Mouse (Mus musculus) kidney, postnatal 0 days (tissue): Measurements from ENCODE around the gene Ech1. TPM values are rescaled to one million over a fixed set of nuclear protein-coding genes. Genes with fewer than 3 reads are reported as not detected.

Experiments
- ATAC-seq: fragments of 200-750 bp; cut with Nextera tagmentation; replicated peaks from 2 replicates; pipeline ENCODE4 v1.8.0; 2017; ENCODE audit warnings: low read depth, moderate number of reproducible peaks, moderate TSS enrichment, moderate library complexity; ENCODE audit not compliant: low FRiP score
- DNase-seq: peaks from one replicate; pipeline ENCODE4 v3.0.0-alpha.2; 2016; ENCODE audit warnings: low spot score
- H3K27ac ChIP-seq: fragments of 300-500 bp; sonication (generic); 2 replicates; pipeline ENCODE4 v1.5.1; 2014; ENCODE audit warnings: mild to moderate bottlenecking
- H3K27me3 ChIP-seq: fragments of 300-500 bp; sonication (generic); 2 replicates; pipeline ENCODE4 v1.6.1; 2014; ENCODE audit warnings: low read length, mixed read lengths; ENCODE audit not compliant: insufficient read depth
- H3K36me3 ChIP-seq: fragments of 300-500 bp; sonication (generic); 2 replicates; pipeline ENCODE4 v1.6.1; 2014; ENCODE audit warnings: low read length, mixed read lengths; ENCODE audit not compliant: insufficient read depth
- H3K4me1 ChIP-seq: fragments of 300-500 bp; sonication (generic); replicated peaks from 2 replicates; pipeline ENCODE4 v1.6.1; 2014; ENCODE audit warnings: antibody characterized with exemption, low read length, mixed read lengths; ENCODE audit not compliant: insufficient read depth
- H3K4me2 ChIP-seq: fragments of 300-500 bp; sonication (generic); 2 replicates; pipeline ENCODE4 v1.6.1; 2014; ENCODE audit warnings: mild to moderate bottlenecking, low read length, moderate library complexity, mixed read lengths
- H3K4me3 ChIP-seq: fragments of 300-500 bp; sonication (generic); replicated peaks from 2 replicates; pipeline ENCODE4 v1.5.1; 2014; ENCODE audit warnings: low read depth, low read length
- H3K9ac ChIP-seq: fragments of 300-500 bp; sonication (generic); 2 replicates; pipeline ENCODE4 v1.6.1; 2014; ENCODE audit warnings: low read depth, low read length
- H3K9me3 ChIP-seq: fragments of 300-500 bp; sonication (generic); replicated peaks from 2 replicates; pipeline ENCODE4 v1.6.1; 2016; ENCODE audit warnings: low read length, inconsistent platforms, mixed read lengths
- CTCF ChIP-seq: IDR thresholded peaks from 2 replicates; pipeline ENCODE4 v1.5.1; 2016; ENCODE audit warnings: antibody characterized with exemption, low read depth, mild to moderate bottlenecking, moderate library complexity
- WGBS: fragments of 180-500 bp; shearing (Covaris S2); extraction: QIAGEN DNeasy Blood & Tissue Kit; methylation state at CpG from one replicate; pipeline ENCODE4 v1.1.7; 2014; 5-methylcytosine and 5-hydroxymethylcytosine counted together
- polyA plus RNA-seq: library from polyadenylated mRNA; unstranded; fragments of >200 nt; fragmentation: Nextera tagmentation; extraction: Ambion mirVana; gene quantifications from 2 replicates; pipeline ENCODE4 v1.2.1, GENCODE M21; 2015

Ech1 gene
- polyA plus RNA-seq, 1 experiment from 2014 or later: 330 TPM

DNA sequence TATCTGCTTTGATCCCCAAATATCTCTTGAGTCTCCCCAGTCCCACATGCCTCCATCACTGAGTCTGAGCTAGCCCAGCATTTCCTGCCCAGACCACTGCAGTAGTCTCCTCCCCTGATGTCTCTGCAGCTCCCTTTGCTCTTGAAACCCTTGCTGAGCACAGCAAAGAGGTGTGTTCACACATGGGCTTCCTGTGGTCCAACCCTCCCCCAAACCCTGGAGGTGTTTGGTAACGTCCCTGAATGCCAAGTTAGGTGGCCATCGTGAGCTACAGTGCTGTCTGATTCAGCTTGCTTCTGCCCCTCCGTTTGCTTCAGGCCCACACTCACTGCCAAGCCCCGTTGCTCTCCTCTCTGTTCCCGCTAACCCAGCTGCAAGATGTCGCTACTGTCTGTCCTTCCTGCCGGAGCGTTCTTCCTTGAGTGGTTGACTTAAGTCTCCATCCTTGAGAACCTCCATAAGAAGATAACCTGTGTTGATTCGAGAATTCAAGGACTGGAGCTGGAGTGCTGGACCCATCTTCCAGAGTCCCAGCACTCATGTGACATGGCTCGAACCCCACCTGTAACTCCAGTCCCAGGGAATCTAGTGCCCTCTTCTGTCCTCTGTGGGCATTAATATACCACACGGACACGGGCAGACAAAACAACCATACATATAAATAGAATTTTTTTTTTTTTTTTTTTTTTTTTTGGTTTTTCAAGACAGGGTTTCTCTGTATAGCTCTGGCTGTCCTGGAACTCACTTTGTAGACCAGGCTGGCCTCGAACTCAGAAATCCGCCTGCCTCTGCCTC, 32.4 kb upstream of the Ech1 start:
- no peak overlapping the region for H3K27ac ChIP-seq
- DNase-seq (no peak), ATAC-seq (no peak)
- 74% methylated on average over 13 of the region's 14 CpGs for WGBS
- no peaks in the 10 kb centered on the region for H3K27me3 ChIP-seq
- no peak overlapping the region for H3K9ac ChIP-seq
- H3K4me3 ChIP-seq: no peak overlapping the region
- no peak for TF ChIP-seq CTCF
- H3K36me3 ChIP-seq: no peaks in the 10 kb centered on the region
- H3K9me3 ChIP-seq: no peaks in the 10 kb centered on the region
- no peak overlapping the region for H3K4me2 ChIP-seq
- peaks cover 15% of the 10 kb centered on the region; the same call in 1 of the 2 replicates for H3K4me1 ChIP-seq

DNA sequence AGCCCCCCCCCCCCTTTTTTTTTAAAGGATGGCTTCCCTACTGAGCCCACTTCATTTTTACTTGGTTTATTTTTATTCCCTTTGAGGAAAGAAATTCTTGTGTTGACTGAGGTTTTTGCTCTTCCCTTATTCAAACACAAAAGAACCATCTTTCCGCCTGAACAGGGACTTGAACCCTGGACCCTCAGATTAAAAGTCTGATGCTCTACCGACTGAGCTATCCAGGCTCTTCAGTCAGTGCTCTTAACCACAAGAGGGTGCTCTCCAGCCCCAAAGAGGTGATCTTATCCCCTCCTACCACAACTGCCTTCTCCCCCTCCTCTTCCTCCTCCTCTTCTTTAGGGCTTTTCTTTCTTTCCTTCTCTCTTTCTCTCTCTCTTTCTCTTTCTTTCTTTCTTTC, 31.2 kb upstream of the Ech1 start:
- no peak overlapping the region for H3K27ac ChIP-seq
- H3K4me1 ChIP-seq: peaks cover 12% of the 10 kb centered on the region; the same call in 1 of the 2 replicates
- H3K4me2 ChIP-seq: no peak overlapping the region
- TF ChIP-seq CTCF: peak; percentile 55; the same call in 1 of the 2 replicates
- no peaks in the 10 kb centered on the region for H3K27me3 ChIP-seq
- H3K36me3 ChIP-seq: no peaks in the 10 kb centered on the region
- DNase-seq (no peak), ATAC-seq (no peak)
- no peaks in the 10 kb centered on the region for H3K9me3 ChIP-seq
- no peak overlapping the region for H3K9ac ChIP-seq
- WGBS: 42% methylated on average over 2 of the region's 2 CpGs
- no peak overlapping the region for H3K4me3 ChIP-seq

DNA sequence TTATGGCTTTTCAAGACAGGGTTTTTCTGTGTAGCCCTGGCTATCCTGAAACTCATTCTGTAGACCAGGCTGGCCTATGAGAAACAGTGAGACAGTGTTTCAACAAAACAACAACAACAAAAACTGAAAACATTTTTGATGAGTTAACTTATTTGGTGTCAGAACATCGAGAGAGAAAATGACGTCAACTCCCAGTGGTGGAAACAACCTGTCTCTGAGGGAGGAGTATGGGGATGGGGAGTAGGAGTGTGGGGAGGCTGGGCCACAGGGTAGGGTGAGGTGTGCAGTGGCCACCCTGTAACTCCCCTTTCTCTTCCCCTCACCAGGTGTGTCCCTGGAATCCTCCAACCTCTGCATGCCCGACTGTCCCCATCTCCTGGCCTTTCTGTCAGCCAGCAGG, 30.5 kb upstream of the Ech1 start:
- H3K9ac ChIP-seq: no peak overlapping the region
- no peaks in the 10 kb centered on the region for H3K9me3 ChIP-seq
- H3K27me3 ChIP-seq: no peaks in the 10 kb centered on the region
- no peak overlapping the region for H3K4me3 ChIP-seq
- H3K27ac ChIP-seq: no peak overlapping the region
- no peak for TF ChIP-seq CTCF
- no peak for DNase-seq
- 72% methylated on average over 3 of the region's 3 CpGs for WGBS
- H3K4me2 ChIP-seq: no peak overlapping the region
- no peaks in the 10 kb centered on the region for H3K36me3 ChIP-seq
- no peak for ATAC-seq
- H3K4me1 ChIP-seq: 0 out of 2 replicates have a peak, but pooled peaks cover 8% of the 10 kb centered on the region

DNA sequence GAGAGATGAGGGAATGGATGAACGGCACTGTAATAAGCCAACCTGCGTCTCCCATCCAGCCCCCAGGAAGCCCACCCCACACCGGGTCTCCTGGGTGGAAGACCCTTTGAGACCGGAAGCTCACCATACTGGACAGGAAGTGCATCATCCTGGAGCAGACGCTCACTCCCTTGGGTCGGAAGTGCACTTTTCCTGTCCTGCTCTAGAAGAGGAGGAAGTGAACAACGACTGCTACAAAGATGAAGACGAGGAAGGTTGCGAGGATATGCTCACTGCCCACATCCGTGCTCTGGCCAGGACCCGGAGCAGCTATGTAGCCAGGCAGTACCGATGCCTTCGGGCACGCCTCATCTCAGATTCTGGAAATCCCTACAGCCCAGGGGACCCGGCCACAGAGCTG, 29.2 kb upstream of the Ech1 start:
- Histone ChIP-seq H3K4me1 (0 out of 2 replicates have a peak, but pooled peaks cover 8% of the 10 kb centered on the region), H3K4me3 (no peak overlapping the region), H3K9ac (no peak overlapping the region), H3K27ac (peak overlapping the region; percentile 71), H3K9me3 (no peaks in the 10 kb centered on the region), H3K27me3 (no peaks in the 10 kb centered on the region), H3K36me3 (no peaks in the 10 kb centered on the region), H3K4me2 (peak overlapping the region; percentile 44; the same call in 1 of the 2 replicates)
- DNase-seq (no peak), ATAC-seq (no peak)
- TF ChIP-seq CTCF: no peak
- WGBS: 71% methylated on average over 15 of the region's 15 CpGs

DNA sequence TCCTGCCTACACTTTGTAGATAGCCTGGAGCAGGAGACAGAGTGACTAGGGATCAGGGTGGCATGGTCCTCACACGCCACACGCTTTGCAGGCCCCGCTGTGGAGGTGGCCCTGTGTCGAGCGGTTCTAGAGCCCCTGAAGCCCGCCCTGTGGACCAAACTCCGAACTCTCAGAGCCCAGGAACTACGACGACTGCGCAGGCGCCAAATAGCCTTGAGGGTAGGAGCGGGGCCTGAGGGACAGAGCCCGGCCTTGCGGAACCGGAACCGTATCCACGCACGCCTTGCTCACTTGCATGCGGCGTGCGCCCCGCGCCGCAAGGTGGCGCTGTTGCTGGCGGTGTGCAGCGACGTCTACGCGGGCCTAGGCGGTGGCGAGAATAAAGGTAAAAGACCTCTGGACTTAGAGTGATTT, 28.4 kb upstream of the Ech1 start:
- Histone ChIP-seq H3K4me1 (peaks cover 13% of the 10 kb centered on the region), H3K27ac (peak overlapping the region; percentile 71; the same call in 1 of the 2 replicates), H3K27me3 (no peaks in the 10 kb centered on the region), H3K9ac (peak overlapping the region; percentile 51), H3K4me3 (0 out of 2 replicates have a peak overlapping the region, but pooled peaks have one; percentile 4), H3K36me3 (no peaks in the 10 kb centered on the region), H3K4me2 (peak overlapping the region; percentile 44), H3K9me3 (no peaks in the 10 kb centered on the region)
- peak; percentile 86 for DNase-seq
- peak; percentile 69 for ATAC-seq
- WGBS: 16% methylated on average over 32 of the region's 32 CpGs
- TF ChIP-seq CTCF: peak; percentile 98

DNA sequence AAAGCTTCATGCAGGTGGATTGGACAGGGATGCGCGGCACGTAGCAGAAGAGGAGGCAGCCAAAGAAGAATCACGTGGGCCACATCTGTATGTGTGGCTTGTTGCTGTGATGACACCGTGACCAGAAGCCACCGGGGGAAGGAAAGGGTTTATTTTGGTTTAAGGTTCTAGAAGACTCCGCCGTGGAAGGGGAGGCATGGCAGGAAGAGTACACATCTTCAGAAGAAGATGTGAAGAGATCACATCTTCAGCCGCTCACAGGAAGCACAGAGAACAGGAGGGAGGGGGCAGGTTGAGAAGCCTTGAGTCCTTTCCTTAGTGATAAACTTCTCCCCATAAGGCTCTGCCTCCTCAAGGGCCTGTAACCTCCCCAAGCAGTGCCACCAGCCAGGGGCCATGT, 25.0 kb upstream of the Ech1 start:
- Histone ChIP-seq H3K4me3 (no peak overlapping the region), H3K4me1 (peaks cover 40% of the 10 kb centered on the region), H3K27ac (no peak overlapping the region), H3K36me3 (no peaks in the 10 kb centered on the region), H3K9me3 (no peaks in the 10 kb centered on the region), H3K27me3 (no peaks in the 10 kb centered on the region), H3K4me2 (no peak overlapping the region), H3K9ac (no peak overlapping the region)
- WGBS: 93% methylated on average over 9 of the region's 9 CpGs
- TF ChIP-seq CTCF: no peak
- ATAC-seq (no peak), DNase-seq (no peak)
